Mouse (Mus musculus): ENCODE measurements around the gene Usp31. TPM values are rescaled to one million over a fixed set of nuclear protein-coding genes. Genes with fewer than 3 reads are reported as not detected.

Gene Usp31
- total RNA-seq, 2 experiments from 2014 or later: 4.0 to 5.3 TPM

- no peak for ATAC-seq (ENCODE audit: poor library complexity, severe bottlenecking)
These were observed 29.8 kb downstream of the Usp31 start for GRCm38 (mm10) chr7:121677105-121677753.

- ATAC-seq (ENCODE audit: poor library complexity, severe bottlenecking): peak; percentile 45
These were observed 46.3 kb downstream of the Usp31 start for GRCm38 (mm10) chr7:121660705-121661104.

GRCm38 (mm10) chr7:121658866-121659265 lies 48.2 kb downstream of the Usp31 start:
- peak; percentile 54 for ATAC-seq (ENCODE audit: poor library complexity, severe bottlenecking)

GRCm38 (mm10) chr7:121654675-121655074 lies 52.4 kb downstream of the Usp31 start:
- ATAC-seq (ENCODE audit: poor library complexity, severe bottlenecking): no peak

DNA sequence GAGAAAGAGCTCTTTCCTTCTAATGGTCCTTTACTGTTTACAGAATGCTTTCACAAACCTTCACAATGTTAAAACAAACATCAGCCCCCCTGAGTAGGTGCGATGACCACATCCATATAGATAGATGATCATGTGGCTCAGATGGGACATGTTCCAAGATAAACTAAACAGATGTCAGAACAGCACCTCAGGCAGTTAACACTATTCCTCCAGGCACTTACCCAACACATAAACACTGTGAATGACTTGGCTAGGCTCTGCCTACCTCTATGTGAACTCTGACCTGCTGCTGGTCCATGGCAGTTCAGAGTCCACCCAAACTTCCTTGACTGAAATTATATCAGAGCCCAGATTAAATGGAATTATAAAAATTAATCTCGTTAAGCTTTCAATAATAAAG lies 54.4 kb downstream of the Usp31 start:
- ATAC-seq (ENCODE audit: poor library complexity, severe bottlenecking): no peak

DNA sequence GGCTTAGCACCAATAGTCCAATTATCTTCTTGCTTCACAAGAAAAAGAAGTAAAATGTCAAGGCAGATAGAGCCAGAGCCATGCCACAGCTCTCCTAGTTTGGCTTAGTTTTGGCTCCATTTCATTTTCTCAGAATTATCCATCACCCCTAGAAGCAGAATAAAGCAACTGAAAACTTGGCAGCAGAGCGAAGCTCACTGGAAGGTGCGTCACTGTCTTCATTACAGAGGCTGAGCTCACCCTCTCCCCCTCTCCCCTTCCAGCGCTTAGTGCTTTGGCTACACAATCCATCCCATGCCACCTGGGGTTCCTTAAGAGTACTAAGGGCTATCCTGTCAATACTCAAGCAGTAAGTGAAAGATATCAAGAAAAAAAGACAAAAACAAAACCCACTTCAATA lies 56.3 kb downstream of the Usp31 start:
- no peak for ATAC-seq (ENCODE audit: poor library complexity, severe bottlenecking)

- peak; percentile 91 for ATAC-seq (ENCODE audit: poor library complexity, severe bottlenecking)
These were observed 65.9 kb downstream of the Usp31 start for GRCm38 (mm10) chr7:121640998-121641762.

GRCm38 (mm10) chr7:121636732-121637131 lies 70.3 kb downstream of the Usp31 start:
- ATAC-seq (ENCODE audit: poor library complexity, severe bottlenecking): peak; percentile 53

GRCm38 (mm10) chr7:121634236-121634635 lies 72.8 kb downstream of the Usp31 start:
- ATAC-seq (ENCODE audit: poor library complexity, severe bottlenecking): no peak

DNA sequence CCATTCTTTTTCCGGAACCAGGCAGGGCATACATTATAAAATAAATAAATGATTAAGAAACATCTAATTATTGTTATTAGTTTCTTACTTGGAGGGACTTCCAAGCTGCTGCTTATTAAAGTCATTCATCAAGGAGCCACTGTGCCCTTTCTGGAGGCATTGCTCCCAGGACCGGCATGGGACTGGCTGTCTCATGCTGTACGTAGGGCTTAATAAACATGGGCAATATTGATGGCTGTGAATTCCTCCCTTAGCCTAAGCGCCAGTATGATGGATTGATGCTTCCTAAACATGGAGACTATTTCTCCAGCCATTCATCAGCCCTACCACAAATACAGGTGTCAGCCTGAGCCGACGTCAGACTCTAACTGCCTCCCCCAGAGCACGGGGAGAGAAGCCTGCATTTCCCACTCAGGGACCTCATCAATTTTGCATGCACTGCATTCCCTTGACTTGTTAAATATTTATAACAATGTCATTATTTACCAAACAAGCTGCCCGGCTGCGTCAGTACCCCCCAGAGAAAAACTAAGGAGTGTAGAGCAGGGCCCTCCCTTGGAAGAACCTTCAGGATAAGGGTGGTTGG lies 84.1 kb downstream of the Usp31 start:
- ATAC-seq (ENCODE audit: poor library complexity, severe bottlenecking): no peak

DNA sequence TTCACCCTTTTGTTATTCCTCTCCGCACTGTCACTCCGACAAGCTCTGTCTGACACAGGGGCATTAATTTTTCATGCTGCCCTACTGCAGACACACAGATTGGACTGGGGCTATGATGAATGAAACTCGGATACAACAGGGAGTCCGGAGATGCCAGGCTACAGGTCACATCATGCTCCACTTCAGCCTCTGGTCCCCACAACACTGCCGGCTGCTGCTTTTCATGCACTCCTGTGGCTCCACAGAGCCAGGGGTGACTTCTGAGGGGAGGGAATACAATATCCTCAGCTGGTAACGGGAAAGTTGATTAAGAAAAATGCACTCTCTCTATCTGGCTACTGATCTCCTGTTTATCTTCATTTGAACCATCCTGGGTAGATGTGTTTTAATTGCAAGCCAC lies 84.6 kb downstream of the Usp31 start:
- ATAC-seq (ENCODE audit: poor library complexity, severe bottlenecking): no peak

DNA sequence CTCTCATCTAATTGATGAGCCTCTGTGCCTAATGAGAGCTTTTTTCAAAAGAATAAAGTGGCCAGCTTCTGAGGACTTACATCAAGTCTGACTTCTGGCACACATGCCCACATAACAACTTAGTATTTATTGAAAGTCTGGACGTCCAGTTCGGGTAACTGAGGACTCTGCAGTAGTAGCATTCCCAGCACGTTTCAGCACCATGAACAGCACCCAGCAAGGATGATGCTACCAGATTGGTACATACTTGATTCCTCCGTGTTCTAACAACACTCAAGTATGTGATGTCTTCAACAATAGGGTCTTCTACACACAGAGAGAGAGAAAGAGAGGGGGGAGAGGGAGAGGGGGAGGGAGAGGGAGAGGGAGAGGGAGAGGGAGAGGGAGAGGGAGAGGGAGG lies 105.4 kb downstream of the Usp31 start:
- no peak for ATAC-seq (ENCODE audit: poor library complexity, severe bottlenecking)

DNA sequence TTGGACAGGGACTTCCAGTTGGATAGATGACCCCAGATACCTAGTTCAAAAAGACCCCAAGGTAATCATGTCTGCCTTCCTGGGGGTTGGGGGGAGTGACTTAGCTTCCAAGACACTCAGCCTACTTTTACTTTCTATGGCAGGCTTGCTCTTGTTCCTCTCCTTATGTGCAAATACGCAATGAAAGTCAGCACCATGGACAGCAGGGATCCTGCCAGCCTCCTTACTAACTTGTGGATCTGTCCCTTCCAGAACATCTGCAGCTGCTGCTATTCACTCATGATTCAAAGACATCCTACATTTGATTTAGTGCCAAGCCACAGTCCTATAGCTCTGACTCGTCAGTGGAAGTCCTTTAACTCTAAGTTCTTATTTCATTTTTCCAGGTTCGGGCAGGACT lies 110.7 kb downstream of the Usp31 start:
- no peak for ATAC-seq (ENCODE audit: poor library complexity, severe bottlenecking)

DNA sequence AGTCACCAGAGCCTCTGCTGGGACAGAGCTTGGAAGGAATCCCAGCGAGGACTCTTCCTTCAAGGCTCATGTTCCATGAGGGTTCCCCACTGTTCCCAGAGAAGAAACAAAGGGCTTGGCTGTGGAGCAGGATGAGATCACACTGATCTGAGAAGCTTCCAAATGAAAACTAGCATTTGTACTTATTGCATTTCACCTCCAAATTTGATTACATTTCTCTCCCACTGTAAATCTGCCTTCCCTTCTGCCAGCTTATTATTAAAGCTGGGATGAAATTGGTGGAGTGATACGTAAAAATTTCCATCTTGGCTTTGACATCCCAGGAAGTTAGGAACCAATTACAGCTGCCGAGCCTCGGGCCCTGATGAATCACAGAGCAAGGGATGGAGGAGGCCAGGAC lies 111.6 kb downstream of the Usp31 start:
- ATAC-seq (ENCODE audit: poor library complexity, severe bottlenecking): no peak

- no peak for ATAC-seq (ENCODE audit: poor library complexity, severe bottlenecking)
These were observed 112.0 kb downstream of the Usp31 start for GRCm38 (mm10) chr7:121595085-121595484.

GRCm38 (mm10) chr7:121594623-121595022 lies 112.4 kb downstream of the Usp31 start:
- no peak for ATAC-seq (ENCODE audit: poor library complexity, severe bottlenecking)

Other genes starting within 250 kb of the Usp31 start
- not detected in 2 replicates for gene Scnn1g, start 27.2 kb upstream of the Usp31 start, total RNA-seq (2015)
- gene Scnn1g, start 27.2 kb upstream of the Usp31 start, total RNA-seq (2017): not detected in 2 replicates
- not detected in 2 replicates for gene Scnn1b, start 157.8 kb upstream of the Usp31 start, total RNA-seq (2015)
- not detected in 2 replicates for gene Scnn1b, start 157.8 kb upstream of the Usp31 start, total RNA-seq (2017)